13 mouse cellular contexts compared by ENCODE assay signal in the genomic region with DNA sequence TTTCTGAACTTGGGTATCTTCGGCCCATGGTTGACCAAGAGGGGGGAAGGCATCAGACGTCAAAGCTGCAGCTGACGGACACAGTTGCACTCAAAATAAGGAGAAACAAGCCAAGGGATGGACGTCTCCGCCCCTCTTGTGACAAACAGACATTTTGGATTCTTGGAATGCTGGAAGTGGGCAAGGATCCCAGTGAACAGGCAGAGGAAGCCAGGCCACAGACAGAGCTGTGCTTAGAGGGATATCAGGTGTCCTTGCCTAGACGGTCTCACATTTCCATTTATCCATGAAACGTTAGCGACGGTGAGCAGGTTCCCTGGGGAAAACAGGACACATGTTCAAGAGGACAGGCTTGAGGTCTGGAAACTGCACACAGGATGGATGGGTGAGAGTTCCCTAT.
DNase-seq lines count a peak whose midpoint lies in the region; ATAC-seq and TF ChIP-seq lines count a peak whose summit lies in the region.
"Had no signal": no experiment of that assay in that cellular context is flagged by ENCODE, and none has a peak within 500 bp of the region (broad histone marks: within the 10 kb centered on the region; RNA-seq: fewer than 3 reads in every experiment).

No protein-coding gene starts in this region.

- TF ChIP-seq CTCF in gastrocnemius, adult 2 months (IDR thresholded peaks at IDR 0.05), result no peak

- DNase-seq in gastrocnemius, adult 2 months, result peak; percentile 19
- DNase-seq in gastrocnemius, adult 8-10 months (ENCODE audit: low spot score in 2 of 2), result no peak
- peak; percentile 38 for DNase-seq in limb, embryonic 14.5 days (ENCODE audit: low spot score)
- no peak for DNase-seq in limb, embryonic 10.5 days (ENCODE audit: low spot score)
- DNase-seq in ovary, postnatal 14 days (ENCODE audit: low spot score), result no peak
- DNase-seq: kidney, adult 9 months; spleen, adult 18-20 months had no signal

- intact Hi-C loops in gastrocnemius, adult 2 months (cut with DNase I), result no loop called here

- H3K36me3 ChIP-seq in limb, embryonic 14.5 days (ENCODE audit: control insufficient read depth, insufficient read depth, low read length), result no peaks in the 10 kb centered on the region
- no peaks in the 10 kb centered on the region for H3K36me3 ChIP-seq in limb, embryonic 10.5 days
- no peaks in the 10 kb centered on the region for H3K36me3 ChIP-seq in lung, embryonic 16.5 days (ENCODE audit: control insufficient read depth, insufficient read depth, low read length)
- no peaks in the 10 kb centered on the region for H3K36me3 ChIP-seq in hindbrain, embryonic 16.5 days (ENCODE audit: control insufficient read depth, insufficient read depth, low read length)
- H3K36me3 ChIP-seq: neural tube, embryonic 15.5 days had no signal

- H3K4me2 ChIP-seq in limb, embryonic 14.5 days (replicated peaks; ENCODE audit: low read depth, low read length, severe bottlenecking), result no peak overlapping the region
- H3K4me2 ChIP-seq in lung, embryonic 16.5 days (ENCODE audit: low read depth, low read length), result no peak overlapping the region
- no peak overlapping the region for H3K4me2 ChIP-seq in hindbrain, embryonic 16.5 days (ENCODE audit: low read length)
- H3K4me2 ChIP-seq: liver, embryonic 11.5 days; neural tube, embryonic 15.5 days had no signal

- no peak overlapping the region for H3K27ac ChIP-seq in gastrocnemius, adult 2 months
- no peak overlapping the region for H3K27ac ChIP-seq in limb, embryonic 14.5 days (replicated peaks; ENCODE audit: low read depth, low read length)
- no peak overlapping the region for H3K27ac ChIP-seq in limb, embryonic 10.5 days
- no peak overlapping the region for H3K27ac ChIP-seq in lung, embryonic 16.5 days (ENCODE audit: low read length)
- no peak overlapping the region for H3K27ac ChIP-seq in hindbrain, embryonic 16.5 days (ENCODE audit: low read depth, low read length)
- H3K27ac ChIP-seq: layer of hippocampus, adult 2 months; neural tube, embryonic 15.5 days had no signal

- H3K4me3 ChIP-seq in gastrocnemius, adult 2 months, result no peak overlapping the region
- no peak overlapping the region for H3K4me3 ChIP-seq in limb, embryonic 14.5 days (replicated peaks; ENCODE audit: low read length)
- H3K4me3 ChIP-seq in limb, embryonic 10.5 days, result no peak overlapping the region
- no peak overlapping the region for H3K4me3 ChIP-seq in lung, embryonic 16.5 days (ENCODE audit: low read length)
- no peak overlapping the region for H3K4me3 ChIP-seq in hindbrain, embryonic 16.5 days (ENCODE audit: low read length)
- H3K4me3 ChIP-seq: layer of hippocampus, adult 2 months; neural tube, embryonic 15.5 days had no signal

- H3K27me3 ChIP-seq in limb, embryonic 14.5 days (ENCODE audit: control insufficient read depth, insufficient read depth, low read length), result no peaks in the 10 kb centered on the region
- H3K27me3 ChIP-seq in limb, embryonic 10.5 days (ENCODE audit: low read depth, poor library complexity, severe bottlenecking), result no peaks in the 10 kb centered on the region
- no peaks in the 10 kb centered on the region for H3K27me3 ChIP-seq in lung, embryonic 16.5 days (ENCODE audit: control insufficient read depth, insufficient read depth, low read depth, low read length)
- H3K27me3 ChIP-seq in hindbrain, embryonic 16.5 days (replicated peaks; ENCODE audit: control insufficient read depth, insufficient read depth, low read length), result no peaks in the 10 kb centered on the region
- H3K27me3 ChIP-seq: neural tube, embryonic 15.5 days had no signal

- H3K9me3 ChIP-seq in limb, embryonic 14.5 days (ENCODE audit: control insufficient read depth, low read length), result no peaks in the 10 kb centered on the region
- H3K9me3 ChIP-seq in limb, embryonic 10.5 days (replicated peaks), result no peaks in the 10 kb centered on the region
- no peaks in the 10 kb centered on the region for H3K9me3 ChIP-seq in lung, embryonic 16.5 days (ENCODE audit: control insufficient read depth, low read length)
- no peaks in the 10 kb centered on the region for H3K9me3 ChIP-seq in hindbrain, embryonic 16.5 days (ENCODE audit: control insufficient read depth, low read length)
- H3K9me3 ChIP-seq: neural tube, embryonic 15.5 days had no signal

- H3K9ac ChIP-seq in limb, embryonic 14.5 days (ENCODE audit: low read depth, low read length, severe bottlenecking), result no peak overlapping the region
- H3K9ac ChIP-seq in lung, embryonic 16.5 days (ENCODE audit: low read length), result no peak overlapping the region
- no peak overlapping the region for H3K9ac ChIP-seq in hindbrain, embryonic 16.5 days (ENCODE audit: low read depth, low read length)
- H3K9ac ChIP-seq: neural tube, embryonic 15.5 days had no signal

- TF ChIP-seq POLR2A in limb, embryonic 14.5 days (IDR thresholded peaks at IDR 0.05; ENCODE audit: borderline replicate concordance, extremely low read depth, insufficient read depth, insufficient read length), result no peak

- no peaks in the 10 kb centered on the region for H3K4me1 ChIP-seq in limb, embryonic 14.5 days (ENCODE audit: control insufficient read depth, insufficient read depth, low read length)
- H3K4me1 ChIP-seq in limb, embryonic 10.5 days, result peaks cover 13% of the 10 kb centered on the region
- no peaks in the 10 kb centered on the region for H3K4me1 ChIP-seq in lung, embryonic 16.5 days (replicated peaks; ENCODE audit: control insufficient read depth, insufficient read depth, low read length)
- no peaks in the 10 kb centered on the region; the same call in 1 of the 2 replicates for H3K4me1 ChIP-seq in hindbrain, embryonic 16.5 days (ENCODE audit: control insufficient read depth, insufficient read depth, low read depth, low read length)

- 52% methylated on average over 9 of the region's 9 CpGs for WGBS in limb, embryonic 14.5 days
- 73% methylated on average over 9 of the region's 9 CpGs for WGBS in limb, embryonic 10.5 days
- 42% methylated on average over 9 of the region's 9 CpGs for WGBS in lung, embryonic 16.5 days
- 61% methylated on average over 9 of the region's 9 CpGs for WGBS in hindbrain, embryonic 16.5 days

- ATAC-seq in limb, embryonic 14.5 days (ENCODE audit: low FRiP score, low read depth), result no peak
- ATAC-seq in lung, embryonic 16.5 days (ENCODE audit: low read depth), result peak; percentile 43; the same call in 1 of the 2 replicates
- ATAC-seq in activated CD4-positive, CD25-positive, alpha-beta regulatory T cell, adult 4 months, result no peak
- ATAC-seq in hindbrain, embryonic 16.5 days, result no peak

Comparison
In these comparisons a context has a peak if more than half of its experiments do, and no peak if none do; other contexts are left out.
1. DNase-seq: peak in gastrocnemius, adult 2 months (single experiment) and limb, embryonic 14.5 days (single experiment); none in gastrocnemius, adult 8-10 months (0 of 2), limb, embryonic 10.5 days (single experiment) and ovary, postnatal 14 days (single experiment).